Mouse (Mus musculus): Measurements from ENCODE around the gene Me3. TPM values are rescaled to one million over a fixed set of nuclear protein-coding genes. Genes with fewer than 3 reads are reported as not detected.
A peak's percentile ranks its signal among the peaks of the same experiment; 100 is the strongest.

The Me3 gene
- total RNA-seq, 1 experiment = 0.13 TPM

DNA sequence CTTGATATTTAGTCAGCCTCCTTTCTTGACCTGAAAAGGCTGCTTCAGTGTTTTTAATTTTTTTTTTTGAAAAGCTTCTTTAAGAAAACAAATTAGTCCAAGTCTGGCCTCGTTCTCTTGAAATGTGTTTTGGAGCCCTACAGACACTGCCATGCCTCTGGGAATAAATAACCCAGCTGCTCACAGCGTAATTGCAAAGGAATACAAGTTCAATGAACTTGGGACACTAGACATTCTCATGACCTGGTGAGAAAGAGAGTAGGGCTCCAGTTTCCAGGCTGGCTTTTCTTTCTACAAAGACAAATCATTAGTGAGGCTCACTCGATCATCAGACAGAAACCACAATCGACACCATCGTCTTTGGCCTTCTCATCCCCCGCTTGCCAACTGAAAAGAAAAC lies 37.3 kb downstream of the Me3 start:
- no peak for DNase-seq (ENCODE audit: low read depth, low spot score)
- Histone ChIP-seq H3K4me3 (ENCODE audit: insufficient read depth in 1 of 2, low read depth in 1 of 2, low read length in 2 of 2, poor library complexity in 1 of 2, severe bottlenecking in 1 of 2) (no peak overlapping the region), H3K4me1 (ENCODE audit: control insufficient read depth in 2 of 2, insufficient read depth in 2 of 2, low read length in 2 of 2, poor library complexity in 1 of 2) (no peaks in the 10 kb centered on the region), H3K36me3 (ENCODE audit: control insufficient read depth, insufficient read depth, low read length, poor library complexity, severe bottlenecking) (no peaks in the 10 kb centered on the region), H3K9ac (ENCODE audit: insufficient read depth, low read depth, low read length, poor library complexity, severe bottlenecking) (no peak overlapping the region), H3K9me3 (ENCODE audit: control insufficient read depth, insufficient read depth, low read depth, low read length) (no peaks in the 10 kb centered on the region), H3K27ac (ENCODE audit: insufficient read depth, low read depth, low read length, poor library complexity, severe bottlenecking) (no peak overlapping the region)
- in situ Hi-C loops (cut with MboI; ENCODE audit: low sequenced_read_pairs in 2 of 2, unreplicated experiment in 2 of 2) = no loop called here
- TF ChIP-seq MAFK (IDR thresholded peaks at IDR 0.05; ENCODE audit: insufficient read depth, low read depth, low read length) (no peak), HCFC1 (IDR thresholded peaks at IDR 0.05; ENCODE audit: borderline replicate concordance, insufficient read depth, low read length) (no peak), CHD2 (IDR thresholded peaks at IDR 0.05; ENCODE audit: low read depth, low read length) (no peak), ZNF384 (IDR thresholded peaks at IDR 0.05; ENCODE audit: low read depth, low read length) (no peak), ZC3H11A (IDR thresholded peaks at IDR 0.05; ENCODE audit: borderline replicate concordance, low read depth, low read length) (no peak)

DNA sequence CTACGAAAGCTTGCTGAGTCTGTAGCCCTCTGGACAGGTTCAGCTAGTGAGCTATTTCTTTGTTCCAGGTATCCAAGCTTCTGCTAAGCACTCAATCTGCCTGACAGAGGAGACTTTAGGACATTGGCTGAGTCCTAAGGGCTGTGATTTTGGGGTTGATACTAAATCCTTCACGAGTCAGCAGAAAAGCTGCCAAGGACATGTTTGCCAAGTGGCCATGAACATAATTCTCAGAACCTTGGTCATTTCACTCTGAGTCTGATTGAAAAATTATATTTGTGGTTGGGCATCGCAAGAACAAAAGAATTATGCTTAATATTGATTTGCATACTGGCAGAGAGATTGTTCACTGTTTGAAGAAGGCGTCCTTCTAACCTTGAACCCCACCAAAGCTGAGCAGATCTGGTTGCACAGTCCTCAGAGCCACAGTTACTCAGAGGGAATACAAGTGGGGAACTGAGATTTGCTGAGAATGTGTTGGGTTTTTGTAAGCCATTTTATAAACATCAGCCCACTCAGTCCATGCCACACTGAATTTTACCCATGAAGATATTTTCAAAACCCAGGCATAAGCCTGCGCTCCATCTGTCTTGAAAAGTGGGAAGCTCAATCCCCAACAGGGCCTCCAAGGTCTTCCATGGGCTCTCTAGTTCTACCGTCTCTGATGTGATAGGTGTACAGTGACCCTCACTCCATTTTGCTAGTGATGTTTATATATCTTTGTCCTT lies 39.1 kb downstream of the Me3 start:
- Histone ChIP-seq H3K4me1 (ENCODE audit: control insufficient read depth in 2 of 2, insufficient read depth in 2 of 2, low read length in 2 of 2, poor library complexity in 1 of 2) (no peaks in the 10 kb centered on the region), H3K4me3 (ENCODE audit: insufficient read depth in 1 of 2, low read depth in 1 of 2, low read length in 2 of 2, poor library complexity in 1 of 2, severe bottlenecking in 1 of 2) (no peak overlapping the region), H3K36me3 (ENCODE audit: control insufficient read depth, insufficient read depth, low read length, poor library complexity, severe bottlenecking) (no peaks in the 10 kb centered on the region), H3K27ac (ENCODE audit: insufficient read depth, low read depth, low read length, poor library complexity, severe bottlenecking) (no peak overlapping the region), H3K9me3 (ENCODE audit: control insufficient read depth, insufficient read depth, low read depth, low read length) (no peaks in the 10 kb centered on the region), H3K9ac (ENCODE audit: insufficient read depth, low read depth, low read length, poor library complexity, severe bottlenecking) (no peak overlapping the region)
- DNase-seq (ENCODE audit: low read depth, low spot score) = no peak
- in situ Hi-C loops (cut with MboI; ENCODE audit: low sequenced_read_pairs in 2 of 2, unreplicated experiment in 2 of 2) = no loop called here
- 0 out of 2 replicates have a peak, but pooled peaks have one; percentile 4 for TF ChIP-seq MAFK (IDR thresholded peaks at IDR 0.05; ENCODE audit: insufficient read depth, low read depth, low read length)
- TF ChIP-seq ZNF384 (IDR thresholded peaks at IDR 0.05; ENCODE audit: low read depth, low read length) = no peak
- TF ChIP-seq CHD2 (IDR thresholded peaks at IDR 0.05; ENCODE audit: low read depth, low read length) = no peak

- Histone ChIP-seq H3K4me1 (ENCODE audit: control insufficient read depth in 2 of 2, insufficient read depth in 2 of 2, low read length in 2 of 2, poor library complexity in 1 of 2) (no peaks in the 10 kb centered on the region), H3K9ac (ENCODE audit: insufficient read depth, low read depth, low read length, poor library complexity, severe bottlenecking) (no peak overlapping the region), H3K27ac (ENCODE audit: insufficient read depth, low read depth, low read length, poor library complexity, severe bottlenecking) (no peak overlapping the region), H3K36me3 (ENCODE audit: control insufficient read depth, insufficient read depth, low read length, poor library complexity, severe bottlenecking) (no peaks in the 10 kb centered on the region), H3K9me3 (ENCODE audit: control insufficient read depth, insufficient read depth, low read depth, low read length) (no peaks in the 10 kb centered on the region), H3K4me3 (ENCODE audit: insufficient read depth in 1 of 2, low read depth in 1 of 2, low read length in 2 of 2, poor library complexity in 1 of 2, severe bottlenecking in 1 of 2) (no peak overlapping the region)
- TF ChIP-seq HCFC1 (IDR thresholded peaks at IDR 0.05; ENCODE audit: borderline replicate concordance, insufficient read depth, low read length) = no peak
- no peak for TF ChIP-seq ZC3H11A (IDR thresholded peaks at IDR 0.05; ENCODE audit: borderline replicate concordance, low read depth, low read length)
- TF ChIP-seq ZNF384 (IDR thresholded peaks at IDR 0.05; ENCODE audit: low read depth, low read length) = no peak
- no peak for TF ChIP-seq MAFK (IDR thresholded peaks at IDR 0.05; ENCODE audit: insufficient read depth, low read depth, low read length)
- TF ChIP-seq CHD2 (IDR thresholded peaks at IDR 0.05; ENCODE audit: low read depth, low read length) = no peak
- in situ Hi-C loops (cut with MboI; ENCODE audit: low sequenced_read_pairs in 2 of 2, unreplicated experiment in 2 of 2) = no loop called here
- no peak for DNase-seq (ENCODE audit: low read depth, low spot score)
These were observed 44.0 kb downstream of the Me3 start for GRCm38 (mm10) chr7:89676176-89676575.

- Histone ChIP-seq H3K9ac (ENCODE audit: insufficient read depth, low read depth, low read length, poor library complexity, severe bottlenecking) (no peak overlapping the region), H3K4me1 (ENCODE audit: control insufficient read depth in 2 of 2, insufficient read depth in 2 of 2, low read length in 2 of 2, poor library complexity in 1 of 2) (no peaks in the 10 kb centered on the region), H3K27ac (ENCODE audit: insufficient read depth, low read depth, low read length, poor library complexity, severe bottlenecking) (no peak overlapping the region), H3K9me3 (ENCODE audit: control insufficient read depth, insufficient read depth, low read depth, low read length) (no peaks in the 10 kb centered on the region), H3K36me3 (ENCODE audit: control insufficient read depth, insufficient read depth, low read length, poor library complexity, severe bottlenecking) (no peaks in the 10 kb centered on the region), H3K4me3 (ENCODE audit: insufficient read depth in 1 of 2, low read depth in 1 of 2, low read length in 2 of 2, poor library complexity in 1 of 2, severe bottlenecking in 1 of 2) (no peak overlapping the region)
- in situ Hi-C loops (cut with MboI; ENCODE audit: low sequenced_read_pairs in 2 of 2, unreplicated experiment in 2 of 2) = no loop called here
- no peak for TF ChIP-seq CHD2 (IDR thresholded peaks at IDR 0.05; ENCODE audit: low read depth, low read length)
- no peak for TF ChIP-seq ZC3H11A (IDR thresholded peaks at IDR 0.05; ENCODE audit: borderline replicate concordance, low read depth, low read length)
- TF ChIP-seq ZNF384 (IDR thresholded peaks at IDR 0.05; ENCODE audit: low read depth, low read length) = no peak
- TF ChIP-seq HCFC1 (IDR thresholded peaks at IDR 0.05; ENCODE audit: borderline replicate concordance, insufficient read depth, low read length) = no peak
- TF ChIP-seq MAFK (IDR thresholded peaks at IDR 0.05; ENCODE audit: insufficient read depth, low read depth, low read length) = no peak
- no peak for DNase-seq (ENCODE audit: low read depth, low spot score)
These were observed 45.7 kb downstream of the Me3 start for GRCm38 (mm10) chr7:89677850-89678249.
